Mouse (Mus musculus) forebrain, embryonic 11.5 days (tissue): ENCODE data around the gene Arhgap44. TPM values are rescaled to one million over a fixed set of nuclear protein-coding genes. Genes with fewer than 3 reads are reported as not detected.
A peak's percentile ranks its signal among the peaks of the same experiment; 100 is the strongest.

Source experiments
- ATAC-seq: fragments of 200-750 bp; cut with Nextera tagmentation; replicated peaks from 2 replicates; pipeline ENCODE4 v1.8.0; 2017; ENCODE audit warnings: moderate TSS enrichment; ENCODE audit not compliant: low FRiP score
- DNase-seq: peaks from one replicate; pipeline ENCODE4 v3.0.0-alpha.2; 2017; ENCODE audit warnings: low spot score
- H3K27ac ChIP-seq: fragments of 300-500 bp; sonication (generic); 2 replicates; pipeline ENCODE4 v1.5.1; 2014; ENCODE audit warnings: low read depth, low read length
- H3K27me3 ChIP-seq: fragments of 300-500 bp; sonication (generic); 2 replicates; pipeline ENCODE4 v1.6.1; 2014; ENCODE audit warnings: mild to moderate bottlenecking, low read length, mixed read lengths; ENCODE audit not compliant: control insufficient read depth, insufficient read depth
- H3K36me3 ChIP-seq: fragments of 300-500 bp; sonication (generic); 2 replicates; pipeline ENCODE4 v1.6.1; 2014; ENCODE audit warnings: mild to moderate bottlenecking, low read length, moderate library complexity, mixed read lengths; ENCODE audit not compliant: control insufficient read depth, insufficient read depth
- H3K4me1 ChIP-seq: fragments of 300-500 bp; sonication (generic); replicated peaks from 2 replicates; pipeline ENCODE4 v1.6.1; 2014; ENCODE audit warnings: low read length, mixed read lengths; ENCODE audit not compliant: control insufficient read depth, insufficient read depth
- H3K4me2 ChIP-seq: fragments of 300-500 bp; sonication (generic); 2 replicates; pipeline ENCODE4 v1.6.1; 2014; ENCODE audit warnings: low read depth, mild to moderate bottlenecking, low read length, moderate library complexity, mixed read lengths; ENCODE audit not compliant: severe bottlenecking
- H3K4me3 ChIP-seq: fragments of 300-500 bp; sonication (generic); 2 replicates; pipeline ENCODE4 v1.5.1; 2014; ENCODE audit warnings: low read depth, low read length
- H3K9ac ChIP-seq: fragments of 300-500 bp; sonication (generic); 2 replicates; pipeline ENCODE4 v1.6.1; 2014; ENCODE audit warnings: low read length
- H3K9me3 ChIP-seq: fragments of 300-500 bp; sonication (generic); 2 replicates; pipeline ENCODE4 v1.6.1; 2016; ENCODE audit warnings: low read length, mixed read lengths; ENCODE audit not compliant: control insufficient read depth
- WGBS: fragments of 180-500 bp; shearing (Covaris S2); extraction: QIAGEN DNeasy Blood & Tissue Kit; methylation state at CpG from one replicate; pipeline ENCODE4 v1.1.7; 2014; 5-methylcytosine and 5-hydroxymethylcytosine counted together
- polyA plus RNA-seq: library from polyadenylated mRNA; unstranded; fragments of >200 nt; fragmentation: Nextera tagmentation; extraction: Ambion mirVana; gene quantifications from 2 replicates; pipeline ENCODE4 v1.2.1, GENCODE M21; 2014

Gene Arhgap44
- polyA plus RNA-seq, 1 experiment from 2014 or later: 4.5 TPM

DNA sequence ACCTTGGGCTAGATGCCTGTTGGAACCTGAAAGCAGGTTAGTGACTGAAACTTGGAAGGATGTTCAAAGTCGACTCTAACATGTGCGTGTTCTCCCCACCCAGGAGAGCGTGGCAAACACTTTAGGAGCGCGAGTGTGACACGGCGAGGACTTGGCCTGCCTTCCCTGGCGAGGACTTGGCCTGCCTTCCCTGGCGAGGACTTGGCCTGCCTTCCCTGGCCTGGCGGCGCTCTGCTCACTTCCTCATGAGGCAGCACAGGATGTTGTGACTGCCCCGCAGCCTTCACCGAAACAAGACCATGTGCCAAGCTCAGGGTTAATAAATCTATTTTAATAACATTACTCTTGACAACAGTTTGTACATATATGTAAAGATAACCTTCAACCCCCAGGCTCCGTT is 161.0 kb downstream of the Arhgap44 start:
- 95% methylated on average over 14 of the region's 14 CpGs for WGBS
- Histone ChIP-seq H3K4me1 (no peaks in the 10 kb centered on the region), H3K4me2 (no peak overlapping the region), H3K27me3 (no peaks in the 10 kb centered on the region), H3K36me3 (peaks cover 3% of the 10 kb centered on the region; the same call in 1 of the 2 replicates), H3K9me3 (no peaks in the 10 kb centered on the region), H3K4me3 (no peak overlapping the region), H3K9ac (no peak overlapping the region), H3K27ac (no peak overlapping the region)
- no peak for DNase-seq
- ATAC-seq: no peak

DNA sequence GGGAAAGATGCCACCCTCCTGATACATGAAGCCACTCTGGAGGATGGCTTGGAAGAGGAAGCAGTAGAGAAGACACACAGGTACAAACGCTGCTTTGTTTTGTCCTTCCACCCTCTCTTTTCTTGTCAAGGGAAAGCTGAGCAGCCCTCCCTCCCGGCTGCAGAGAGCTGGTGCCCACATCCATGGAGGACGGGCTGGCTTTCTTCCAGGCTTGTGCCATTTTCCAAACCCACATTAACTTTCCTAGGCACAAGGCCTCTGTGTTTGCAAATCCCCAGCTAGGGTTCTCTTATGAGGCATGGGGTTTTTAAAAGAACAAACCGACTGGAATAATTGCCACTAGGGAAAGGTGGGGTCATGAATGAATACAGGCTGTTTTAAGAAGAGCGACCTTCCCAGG is 163.1 kb downstream of the Arhgap44 start:
- no peaks in the 10 kb centered on the region for H3K4me1 ChIP-seq
- H3K4me2 ChIP-seq: no peak overlapping the region
- no peak overlapping the region for H3K9ac ChIP-seq
- H3K4me3 ChIP-seq: no peak overlapping the region
- H3K27ac ChIP-seq: no peak overlapping the region
- peaks cover 3% of the 10 kb centered on the region; the same call in 1 of the 2 replicates for H3K36me3 ChIP-seq
- 82% methylated on average over 5 of the region's 5 CpGs for WGBS
- H3K27me3 ChIP-seq: no peaks in the 10 kb centered on the region
- DNase-seq: no peak
- no peak for ATAC-seq
- H3K9me3 ChIP-seq: no peaks in the 10 kb centered on the region

DNA sequence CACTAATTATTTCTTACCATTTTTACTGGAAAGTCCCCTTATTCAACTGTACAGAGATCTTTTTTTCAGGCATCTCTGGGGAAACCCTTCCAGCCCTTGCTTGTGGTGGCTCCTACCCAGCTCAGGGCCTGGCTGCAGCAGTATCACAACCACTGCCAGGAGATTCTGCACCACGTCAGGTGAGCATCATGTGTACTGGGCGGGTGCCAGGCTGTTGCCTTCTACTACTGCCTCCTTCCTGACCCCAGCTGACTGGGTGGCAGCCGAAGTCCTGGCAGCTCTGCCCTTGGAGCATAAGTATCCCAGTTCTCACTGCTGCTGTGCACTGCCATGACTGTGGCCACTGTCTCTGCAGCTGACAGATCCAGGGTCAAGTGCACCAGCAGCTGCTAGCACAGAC is 164.3 kb downstream of the Arhgap44 start:
- Histone ChIP-seq H3K27me3 (no peaks in the 10 kb centered on the region), H3K9ac (no peak overlapping the region), H3K36me3 (peaks cover 3% of the 10 kb centered on the region; the same call in 1 of the 2 replicates), H3K4me2 (no peak overlapping the region), H3K9me3 (no peaks in the 10 kb centered on the region), H3K4me3 (no peak overlapping the region), H3K4me1 (no peaks in the 10 kb centered on the region), H3K27ac (no peak overlapping the region)
- ATAC-seq (no peak), DNase-seq (no peak)
- 91% methylated on average over 3 of the region's 3 CpGs for WGBS

DNA sequence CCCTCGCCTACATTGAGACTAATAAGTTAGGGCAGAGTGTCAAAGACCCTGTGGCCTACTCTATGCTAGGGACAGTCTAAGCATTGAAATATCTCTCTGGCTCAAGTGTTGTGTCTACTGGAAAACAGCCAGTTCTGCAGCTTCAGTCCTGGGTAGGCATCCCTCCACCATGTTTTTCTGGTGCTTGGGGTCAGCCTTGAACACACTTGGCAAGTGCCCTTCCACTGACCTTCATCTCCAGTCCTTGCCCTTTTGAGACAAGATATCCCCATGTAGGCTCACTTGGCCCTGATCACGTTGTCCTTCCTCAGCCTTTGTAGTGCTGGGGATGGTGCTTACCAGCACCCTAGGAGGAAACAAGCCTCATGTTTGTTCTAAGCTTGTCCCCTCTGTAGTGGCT is 174.2 kb downstream of the Arhgap44 start:
- no peak overlapping the region for H3K27ac ChIP-seq
- no peak overlapping the region for H3K4me3 ChIP-seq
- DNase-seq (no peak), ATAC-seq (no peak)
- H3K9ac ChIP-seq: no peak overlapping the region
- H3K36me3 ChIP-seq: peaks cover 5% of the 10 kb centered on the region; the same call in 1 of the 2 replicates
- H3K4me2 ChIP-seq: no peak overlapping the region
- 92% methylated on average over 2 of the region's 2 CpGs for WGBS
- no peaks in the 10 kb centered on the region for H3K27me3 ChIP-seq
- H3K9me3 ChIP-seq: no peaks in the 10 kb centered on the region
- H3K4me1 ChIP-seq: no peaks in the 10 kb centered on the region

DNA sequence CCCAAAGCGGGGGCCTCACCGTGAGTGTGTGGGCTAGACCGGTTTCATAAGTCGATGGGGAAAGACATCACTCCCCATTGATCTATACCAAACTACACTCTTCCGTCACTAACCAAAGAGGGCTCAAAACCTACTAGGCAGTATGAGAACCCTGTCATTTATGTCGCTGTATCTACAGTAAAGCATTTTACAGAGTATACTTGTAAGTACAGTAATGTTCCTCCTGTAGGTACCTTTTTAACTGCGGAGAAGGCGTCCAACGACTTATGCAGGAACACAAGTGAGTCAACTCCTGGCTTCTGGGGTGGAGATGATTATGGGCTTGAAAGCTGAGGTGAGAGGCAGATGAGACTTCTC is 183.3 kb downstream of the Arhgap44 start:
- Histone ChIP-seq H3K4me2 (peak overlapping the region; percentile 84), H3K9ac (peak overlapping the region; percentile 82), H3K4me3 (peak overlapping the region; percentile 87), H3K27me3 (no peaks in the 10 kb centered on the region), H3K27ac (no peak overlapping the region), H3K36me3 (no peaks in the 10 kb centered on the region; the same call in 1 of the 2 replicates), H3K4me1 (no peaks in the 10 kb centered on the region; the same call in 1 of the 2 replicates), H3K9me3 (no peaks in the 10 kb centered on the region)
- DNase-seq (no peak), ATAC-seq (no peak)
- 9% methylated on average over 9 of the region's 9 CpGs for WGBS

DNA sequence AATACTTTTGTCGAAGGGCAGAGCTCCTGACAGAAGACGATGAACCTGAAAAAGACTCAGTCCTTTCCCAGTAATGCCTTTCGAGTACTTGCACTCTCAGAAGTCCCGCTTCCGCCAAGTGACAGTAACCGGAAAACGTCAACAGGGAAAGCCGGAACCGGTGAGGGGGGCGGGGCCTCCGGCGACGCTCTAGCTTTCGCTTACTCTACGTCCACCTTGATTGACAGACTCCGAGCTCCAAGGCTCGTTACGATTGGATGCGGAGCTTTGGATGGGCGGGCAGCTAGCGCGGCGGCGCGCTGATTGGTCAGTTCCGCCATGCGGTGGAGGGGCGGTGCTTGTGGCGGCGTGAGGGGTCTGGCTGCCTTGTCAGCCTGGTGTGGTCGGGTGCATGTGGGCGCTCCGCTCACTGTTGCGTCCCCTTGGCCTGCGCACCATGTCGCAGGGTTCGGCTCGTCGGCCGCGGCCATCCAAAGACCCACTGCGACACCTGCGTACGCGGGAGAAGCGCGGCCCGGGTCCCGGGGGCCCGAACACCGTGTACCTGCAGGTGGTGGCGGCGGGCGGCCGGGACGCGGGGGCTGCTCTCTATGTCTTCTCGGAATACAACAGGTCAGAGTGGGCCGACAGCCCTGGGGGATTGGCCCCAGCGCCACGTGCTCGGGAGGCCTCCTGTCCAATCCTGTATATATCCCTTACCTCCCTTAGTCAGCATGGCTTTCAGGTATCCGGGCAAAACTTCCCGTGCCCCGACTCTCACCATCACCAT is 183.9 kb downstream of the Arhgap44 start, which contains the start of gene Elac2:
Elac2 (plus strand) TSS at position 319 of the 769 bp plus-strand sequence.
- peak; percentile 100 for ATAC-seq
- no peaks in the 10 kb centered on the region for H3K9me3 ChIP-seq
- WGBS: under 1% methylated on average over 65 of the region's 65 CpGs
- peak within 1 kb of the TSS; percentile 84 for H3K4me2 ChIP-seq
- no peaks in the 10 kb centered on the region for H3K27me3 ChIP-seq
- DNase-seq: peak; percentile 97
- H3K36me3 ChIP-seq: no peaks in the 10 kb centered on the region; the same call in 1 of the 2 replicates
- peak within 1 kb of the TSS; percentile 82 for H3K9ac ChIP-seq
- H3K4me1 ChIP-seq: no peaks in the 10 kb centered on the region; the same call in 1 of the 2 replicates
- H3K4me3 ChIP-seq: peak within 1 kb of the TSS; percentile 87
- H3K27ac ChIP-seq: no peak within 1 kb of the TSS

DNA sequence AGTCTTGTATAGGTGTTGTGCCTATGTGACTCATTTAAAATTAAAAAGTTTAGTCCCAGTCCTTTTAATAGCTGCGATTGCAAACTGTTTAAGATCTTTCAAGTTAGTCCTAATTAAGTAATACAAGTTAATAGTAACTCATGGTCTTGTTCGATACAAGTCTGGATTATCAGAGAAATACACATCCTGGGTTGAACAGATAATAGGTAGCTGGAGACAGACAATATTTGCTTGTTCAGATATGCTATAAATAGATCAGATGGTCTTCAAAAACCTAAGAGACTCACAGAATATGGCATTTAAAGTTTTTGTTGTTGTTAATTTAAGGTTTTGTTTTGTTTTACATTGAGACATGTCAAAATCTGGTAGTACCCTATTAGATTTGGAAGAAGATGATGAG is 190.3 kb downstream of the Arhgap44 start:
- DNase-seq: no peak
- WGBS: 70% methylated on average over 2 of the region's 2 CpGs
- H3K27ac ChIP-seq: no peak overlapping the region
- no peaks in the 10 kb centered on the region; the same call in 1 of the 2 replicates for H3K4me1 ChIP-seq
- H3K4me2 ChIP-seq: no peak overlapping the region
- H3K9me3 ChIP-seq: no peaks in the 10 kb centered on the region
- H3K36me3 ChIP-seq: no peaks in the 10 kb centered on the region
- no peaks in the 10 kb centered on the region for H3K27me3 ChIP-seq
- no peak overlapping the region for H3K9ac ChIP-seq
- no peak overlapping the region for H3K4me3 ChIP-seq
- ATAC-seq: no peak

DNA sequence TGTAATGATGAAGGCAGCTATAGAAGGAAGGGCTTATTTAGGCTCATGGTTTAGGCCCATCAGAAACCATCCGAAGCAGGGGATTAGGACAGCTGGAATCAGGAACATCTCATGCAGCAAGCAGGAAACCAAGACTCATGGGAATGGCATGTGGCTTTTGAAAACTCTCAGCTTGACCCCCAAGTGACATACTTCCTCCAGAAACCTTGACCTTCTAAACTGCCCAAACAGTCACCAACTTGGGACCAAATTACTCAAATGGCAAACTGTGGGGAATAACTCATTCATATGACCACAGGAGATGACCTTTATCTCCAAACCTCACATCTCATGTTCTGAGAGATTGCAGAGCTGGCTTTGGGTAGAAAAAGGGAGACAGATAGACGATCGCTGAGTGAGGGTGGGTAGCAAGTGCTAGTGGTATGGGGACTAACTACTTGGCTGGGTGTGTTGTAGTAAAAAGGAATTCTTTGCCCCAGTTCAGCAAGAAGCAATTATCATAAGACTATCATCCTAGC is 191.2 kb downstream of the Arhgap44 start:
- WGBS: 74% methylated on average over 3 of the region's 3 CpGs
- H3K4me1 ChIP-seq: no peaks in the 10 kb centered on the region; the same call in 1 of the 2 replicates
- H3K4me2 ChIP-seq: no peak overlapping the region
- no peaks in the 10 kb centered on the region for H3K36me3 ChIP-seq
- DNase-seq (no peak), ATAC-seq (no peak)
- no peak overlapping the region for H3K27ac ChIP-seq
- no peaks in the 10 kb centered on the region for H3K9me3 ChIP-seq
- no peak overlapping the region for H3K4me3 ChIP-seq
- no peak overlapping the region for H3K9ac ChIP-seq
- H3K27me3 ChIP-seq: no peaks in the 10 kb centered on the region
